Mouse (Mus musculus) MEL (cell line): ENCODE results near the gene Stag2.

ENCODE experiments used
- BHLHE40 ChIP-seq: IDR thresholded peaks from 2 replicates; pipeline ENCODE4 v1.6.1; 2012; ENCODE audit warnings: low read depth, mild to moderate bottlenecking, inconsistent platforms, low read length, improper control_type of control experiment, borderline replicate concordance
- CHD2 ChIP-seq: IDR thresholded peaks from 2 replicates; pipeline ENCODE4 v1.6.1; 2011; ENCODE audit warnings: low read length, improper control_type of control experiment
- CTCF ChIP-seq, 3 experiments: IDR thresholded peaks in 2 of 3; conservative IDR thresholded peaks in 1 of 3; 2 replicates each; pipeline ENCODE4 v1.5.1; 2011 to 2012; ENCODE audit warnings: low read length in 3 of 3, low read depth in 2 of 3, mild to moderate bottlenecking in 2 of 3, improper control_type of control experiment in 1 of 3, inconsistent platforms in 1 of 3, mixed read lengths in 1 of 3, moderate library complexity in 1 of 3; ENCODE audit not compliant: control insufficient read depth in 1 of 3, insufficient read depth in 1 of 3, poor library complexity in 1 of 3, severe bottlenecking in 1 of 3
- E2F4 ChIP-seq: IDR thresholded peaks from 2 replicates; pipeline ENCODE4 v1.6.1; 2011; ENCODE audit warnings: low read depth, low read length, improper control_type of control experiment, borderline replicate concordance
- EP300 ChIP-seq, 2 experiments: IDR thresholded peaks; 2 replicates each; pipeline ENCODE4 v1.6.1; 2011; ENCODE audit warnings: improper control_type of control experiment in 2 of 2, low read length in 2 of 2, low read depth in 1 of 2, mild to moderate bottlenecking in 1 of 2
- GABPA ChIP-seq: IDR thresholded peaks from 2 replicates; pipeline ENCODE4 v1.6.1; 2012; ENCODE audit warnings: low read depth, mild to moderate bottlenecking, inconsistent platforms, low read length, improper control_type of control experiment, moderate library complexity
- HCFC1 ChIP-seq: IDR thresholded peaks from 2 replicates; pipeline ENCODE4 v1.6.1; 2012; ENCODE audit warnings: low read depth, mild to moderate bottlenecking, inconsistent platforms, low read length, improper control_type of control experiment, moderate library complexity
- MYB ChIP-seq: IDR thresholded peaks from 2 replicates; pipeline ENCODE4 v1.6.1; 2011; ENCODE audit warnings: mild to moderate bottlenecking, low read depth, low read length, improper control_type of control experiment
- MYC ChIP-seq: IDR thresholded peaks from 2 replicates; pipeline ENCODE4 v1.6.1; 2011; ENCODE audit warnings: low read depth, mild to moderate bottlenecking, low read length, improper control_type of control experiment, moderate library complexity
- POLR2A ChIP-seq, 2 experiments: IDR thresholded peaks; 2 replicates each; pipeline ENCODE4 v1.6.1; 2011 to 2012; ENCODE audit warnings: low read length in 2 of 2, mild to moderate bottlenecking in 2 of 2, control low read depth in 1 of 2, improper control_type of control experiment in 1 of 2, low read depth in 1 of 2, moderate library complexity in 1 of 2; ENCODE audit not compliant: control insufficient read depth in 1 of 2, insufficient read depth in 1 of 2, poor library complexity in 1 of 2
- TAL1 ChIP-seq: IDR thresholded peaks from 2 replicates; pipeline ENCODE4 v1.6.1; 2012; ENCODE audit warnings: mild to moderate bottlenecking, inconsistent platforms, low read length, moderate library complexity, mixed read lengths
- USF2 ChIP-seq, 2 experiments: IDR thresholded peaks; 2 replicates each; pipeline ENCODE4 v1.6.1; 2011 to 2012; ENCODE audit warnings: improper control_type of control experiment in 2 of 2, low read length in 2 of 2, borderline replicate concordance in 1 of 2, inconsistent platforms in 1 of 2, low read depth in 1 of 2, mild to moderate bottlenecking in 1 of 2; ENCODE audit not compliant: insufficient read depth in 1 of 2
- ZNF384 ChIP-seq: IDR thresholded peaks from 2 replicates; pipeline ENCODE4 v1.6.1; 2012; ENCODE audit warnings: low read depth, mild to moderate bottlenecking, inconsistent platforms, low read length, improper control_type of control experiment

- TF ChIP-seq POLR2A (IDR thresholded peaks at IDR 0.05; ENCODE audit: control insufficient read depth in 1 of 2, insufficient read depth in 1 of 2, low read depth in 1 of 2, low read length in 2 of 2, poor library complexity in 1 of 2): peak in 1 of 2 experiments; percentile 38; a peak in 1 of 4 replicates
- no peak for TF ChIP-seq CTCF (IDR thresholded peaks at IDR 0.05 in 2 of 3, conservative IDR thresholded peaks at IDR 0.05 in 1 of 3; ENCODE audit: control insufficient read depth in 1 of 3, insufficient read depth in 1 of 3, low read depth in 2 of 3, low read length in 3 of 3, poor library complexity in 1 of 3, severe bottlenecking in 1 of 3)
- no peak for TF ChIP-seq GABPA
- TF ChIP-seq BHLHE40: no peak
- TF ChIP-seq ZNF384: no peak
- TF ChIP-seq E2F4: no peak
- TF ChIP-seq EP300 (IDR thresholded peaks at IDR 0.05; ENCODE audit: low read depth in 1 of 2, low read length in 2 of 2): no peak; a peak in 2 of 4 replicates
- no peak for TF ChIP-seq HCFC1
- TF ChIP-seq MYC: peak; percentile 11; the same call in 1 of the 2 replicates
- TF ChIP-seq TAL1: no peak
- no peak for TF ChIP-seq USF2 (IDR thresholded peaks at IDR 0.05; ENCODE audit: borderline replicate concordance in 1 of 2, insufficient read depth in 1 of 2, low read depth in 1 of 2, low read length in 2 of 2)
- TF ChIP-seq MYB: no peak
- TF ChIP-seq CHD2: no peak
Measured at GRCm38 (mm10) chrX:42150346-42151023, 1.4 kb downstream of the Stag2 start.
